In genomic region chr9:89705197-89705533, GRCm38 (mm10) we compare ENCODE assay signal across 7 mouse cellular contexts. TPM values are rescaled to one million over a fixed set of nuclear protein-coding genes. Genes with fewer than 3 reads are reported as not detected.
DNase-seq lines count a peak whose midpoint lies in the region; ATAC-seq and TF ChIP-seq lines count a peak whose summit lies in the region.

No protein-coding gene starts in this region.

- peak overlapping the region; percentile 90 for H3K4me2 ChIP-seq in forebrain, embryonic 13.5 days
- peak overlapping the region; percentile 87 for H3K4me2 ChIP-seq in liver, embryonic 15.5 days

- no peaks in the 10 kb centered on the region for H3K36me3 ChIP-seq in testis, adult 2 months (ENCODE audit: control insufficient read depth, insufficient read depth, low read length)
- H3K36me3 ChIP-seq in forebrain, embryonic 13.5 days (ENCODE audit: poor library complexity, severe bottlenecking), result peaks cover 17% of the 10 kb centered on the region; the same call in 1 of the 2 replicates
- H3K36me3 ChIP-seq in liver, embryonic 15.5 days (replicated peaks), result peaks cover 7% of the 10 kb centered on the region

- H3K4me1 ChIP-seq in testis, adult 2 months (ENCODE audit: control insufficient read depth, insufficient read depth, low read length), result no peaks in the 10 kb centered on the region
- H3K4me1 ChIP-seq in forebrain, embryonic 13.5 days, result peaks cover 7% of the 10 kb centered on the region
- peaks cover 19% of the 10 kb centered on the region for H3K4me1 ChIP-seq in liver, embryonic 15.5 days (replicated peaks)

- no peak for TF ChIP-seq POLR2A in testis, adult 2 months (IDR thresholded peaks at IDR 0.05; ENCODE audit: control insufficient read depth, low read depth, low read length)

- no peaks in the 10 kb centered on the region for H3K9me3 ChIP-seq in forebrain, embryonic 13.5 days (replicated peaks)
- H3K9me3 ChIP-seq in liver, embryonic 15.5 days (replicated peaks), result no peaks in the 10 kb centered on the region

- H3K9ac ChIP-seq in forebrain, embryonic 13.5 days, result peak overlapping the region; percentile 74
- peak overlapping the region; percentile 50 for H3K9ac ChIP-seq in liver, embryonic 15.5 days

- peak overlapping the region; percentile 96 for H3K27ac ChIP-seq in testis, adult 2 months (ENCODE audit: control insufficient read depth, insufficient read depth, low read depth, low read length)
- peak overlapping the region; percentile 70 for H3K27ac ChIP-seq in forebrain, embryonic 13.5 days
- H3K27ac ChIP-seq in liver, embryonic 15.5 days (replicated peaks), result no peak overlapping the region

- 9% methylated on average over 10 of the region's 10 CpGs for WGBS in forebrain, embryonic 13.5 days
- WGBS in liver, embryonic 15.5 days (ENCODE audit: insufficient replicate concordance), result 11% methylated on average over 10 of the region's 10 CpGs

- ATAC-seq in forebrain, embryonic 13.5 days, result no peak; the same call in 1 of the 2 replicates
- ATAC-seq in liver, embryonic 15.5 days (ENCODE audit: insufficient read depth), result peak; percentile 28

- peak overlapping the region; percentile 90 for H3K4me3 ChIP-seq in testis, adult 2 months (ENCODE audit: control insufficient read depth, low read depth, low read length)
- peak overlapping the region; percentile 49 for H3K4me3 ChIP-seq in forebrain, embryonic 13.5 days
- H3K4me3 ChIP-seq in liver, embryonic 15.5 days (replicated peaks), result peak overlapping the region; percentile 67

- H3K27me3 ChIP-seq in testis, adult 2 months (ENCODE audit: control insufficient read depth, insufficient read depth, low read length), result no peaks in the 10 kb centered on the region
- H3K27me3 ChIP-seq in forebrain, embryonic 13.5 days, result no peaks in the 10 kb centered on the region
- H3K27me3 ChIP-seq in liver, embryonic 15.5 days, result no peaks in the 10 kb centered on the region

- TF ChIP-seq CTCF in testis, adult 2 months (IDR thresholded peaks at IDR 0.05; ENCODE audit: control insufficient read depth, insufficient read depth, insufficient replicate concordance, low read depth, low read length), result no peak

- DNase-seq in testis, postnatal 10 days (ENCODE audit: low spot score), result no peak
- DNase-seq in adrenal gland, postnatal 10 days, result no peak
- DNase-seq in B cell, adult 2 months, result no peak
- no peak for DNase-seq in cerebellum, postnatal 36 days

RNA-seq across cellular contexts. Expression of gene Tmed3, which starts 0.3 kb away (rescaled TPM):
- 60.2 and 67.7 TPM in 2 replicates for polyA plus RNA-seq in testis, adult 2 months (2012; rRNA removed)
- 40.9 and 42.4 TPM in 2 replicates for polyA plus RNA-seq in forebrain, embryonic 13.5 days (2015; fragmentation: Nextera tagmentation; extraction: Ambion mirVana)
- 41.9 and 45.2 TPM in 2 replicates for polyA plus RNA-seq in liver, embryonic 15.5 days (2015; fragmentation: Nextera tagmentation; extraction: Ambion mirVana)
- total RNA-seq in adrenal gland, postnatal 10 days (2021), result 10 to 100 TPM; 70.7 to 75.4 TPM

RNA-seq across cellular contexts. Expression of gene Ankrd34c, which starts 33.1 kb away (rescaled TPM):
- polyA plus RNA-seq in testis, adult 2 months (2012; rRNA removed), result not detected in 2 replicates
- polyA plus RNA-seq in forebrain, embryonic 13.5 days (2015; fragmentation: Nextera tagmentation; extraction: Ambion mirVana), result not detected in 2 replicates
- polyA plus RNA-seq in liver, embryonic 15.5 days (2015; fragmentation: Nextera tagmentation; extraction: Ambion mirVana), result not detected in 2 replicates
- not detected for total RNA-seq in adrenal gland, postnatal 10 days (2021)
